Mouse (Mus musculus): ENCODE data around the gene Kcnk5.

Gene Kcnk5

DNA sequence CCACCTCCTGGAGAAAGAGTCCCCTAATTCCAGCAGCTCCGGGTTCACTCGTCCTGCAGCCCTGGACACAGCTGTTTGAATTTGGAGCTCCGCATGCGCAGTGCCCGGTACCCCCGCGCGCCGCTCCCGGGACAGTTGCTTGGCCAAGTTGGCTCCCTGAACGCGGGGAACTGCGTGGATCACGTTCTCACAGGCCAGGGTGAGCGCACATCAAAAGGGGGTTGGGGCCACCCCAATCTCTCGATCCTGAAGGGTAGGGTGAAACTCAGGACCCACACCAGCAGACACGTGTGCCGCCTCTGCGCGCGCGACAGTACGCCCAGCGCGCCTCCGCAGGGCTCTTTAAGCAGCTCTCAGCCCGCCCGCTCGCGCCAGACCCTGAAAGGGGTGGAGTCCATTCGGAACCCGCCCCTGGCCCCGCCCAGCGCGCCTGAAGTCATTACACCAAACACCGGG, at the start of gene Kcnk5:
Gene Kcnk5, minus strand, starts transcription at position 344 of the 456 bp plus-strand sequence.
- DNase-seq (ENCODE audit: low spot score) = peak; percentile 94

DNA sequence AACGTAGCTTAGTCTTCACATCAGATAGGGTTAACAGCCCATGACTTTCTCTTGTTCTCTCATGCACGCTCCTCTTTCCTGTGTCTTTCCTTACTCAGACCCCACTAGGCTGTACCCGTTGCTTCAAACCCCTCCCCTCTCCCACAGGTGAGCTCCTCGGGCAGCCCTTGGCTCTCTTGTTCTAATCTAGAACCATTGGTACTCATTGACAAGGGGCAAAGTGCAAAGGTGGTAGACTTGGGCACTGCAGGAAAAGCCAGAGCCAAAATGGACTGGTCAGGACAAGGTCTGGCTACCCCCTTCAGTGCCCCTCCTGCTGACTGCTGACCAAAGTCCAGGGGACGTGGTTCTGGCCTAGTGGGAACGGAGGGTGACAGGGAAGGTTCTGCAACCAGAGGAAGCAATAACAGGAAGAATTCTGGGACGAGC, 48.5 kb upstream of the Kcnk5 start:
- no peak for DNase-seq (ENCODE audit: low spot score)

DNA sequence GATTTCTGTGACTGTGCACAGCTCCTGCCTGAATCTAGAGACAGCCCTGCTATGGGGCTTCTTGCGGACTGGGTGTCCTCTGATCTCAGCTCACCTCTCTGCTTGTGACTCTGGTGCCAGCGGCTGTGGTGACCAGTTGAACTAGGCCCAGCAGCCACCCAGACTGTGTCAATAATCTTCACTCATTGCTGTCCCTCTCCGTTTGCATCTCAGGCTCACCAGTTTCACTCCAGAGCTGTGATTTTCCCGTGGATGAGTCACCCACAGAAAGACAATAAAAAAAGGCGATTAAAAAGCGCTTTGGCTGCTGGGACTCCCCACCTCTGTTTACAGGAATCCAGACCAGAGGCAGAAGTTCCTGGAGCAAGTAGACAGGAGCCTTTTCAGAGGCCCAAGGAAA, 47.8 kb upstream of the Kcnk5 start:
- no peak for DNase-seq (ENCODE audit: low spot score)

DNA sequence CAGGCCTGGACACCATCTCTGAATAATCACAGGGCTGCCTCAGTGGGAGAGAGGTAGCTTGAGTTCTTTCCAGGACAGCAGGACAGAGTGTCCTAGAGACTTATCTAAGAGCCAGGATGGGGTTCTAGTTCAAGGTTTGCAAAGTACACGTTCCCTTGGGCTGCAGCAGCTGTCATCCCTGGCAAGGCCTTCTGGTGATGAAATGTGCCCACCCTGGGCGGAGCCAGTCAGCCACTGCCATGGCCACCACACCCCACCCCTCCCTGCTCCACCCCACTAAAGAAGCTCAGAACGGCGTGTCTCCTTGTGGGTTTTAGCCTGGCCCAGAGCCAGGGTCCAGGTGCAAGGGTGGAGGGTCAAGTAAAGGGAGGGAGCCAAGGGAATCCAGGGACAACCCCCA, 46.7 kb upstream of the Kcnk5 start:
- DNase-seq (ENCODE audit: low spot score) = no peak

DNA sequence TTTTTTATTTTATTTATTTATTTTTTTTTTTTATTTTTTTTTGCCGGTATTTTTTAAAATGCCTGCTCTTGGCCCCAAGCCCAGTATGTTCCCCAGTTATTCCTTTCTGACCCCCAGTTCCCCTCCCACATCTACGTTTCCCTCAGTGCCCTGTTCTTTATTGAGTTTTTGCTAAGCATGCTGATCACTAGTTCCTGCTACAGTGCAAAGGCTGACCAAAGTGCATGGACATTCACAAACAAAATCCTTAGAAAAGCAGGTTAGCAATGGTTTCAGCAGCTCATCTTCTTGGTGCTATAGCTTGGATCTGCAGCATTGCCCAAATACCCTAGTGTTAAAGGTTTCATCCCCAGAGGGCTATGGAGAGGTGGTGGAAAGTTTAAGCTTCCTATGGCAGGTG, 45.4 kb upstream of the Kcnk5 start:
- no peak for DNase-seq (ENCODE audit: low spot score)

DNA sequence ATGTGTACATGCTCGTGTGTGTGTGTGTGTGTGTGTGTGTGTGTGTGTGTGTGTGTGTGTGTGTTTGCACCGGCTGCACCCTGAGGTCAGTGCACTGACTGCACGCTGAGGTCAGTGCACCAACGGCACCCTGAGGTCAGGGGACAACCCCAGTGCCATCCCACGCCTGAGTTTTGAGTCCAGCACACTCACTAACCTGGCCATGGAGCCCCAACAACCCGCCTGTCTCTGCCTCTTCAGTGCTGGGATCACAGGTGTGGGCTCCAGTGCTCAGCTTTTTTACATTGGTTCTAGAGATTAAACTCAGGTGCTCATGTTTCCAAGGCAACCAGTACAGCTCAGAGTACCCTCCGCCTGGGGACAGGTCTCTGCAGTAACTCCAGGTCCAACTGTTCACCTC, 44.9 kb upstream of the Kcnk5 start:
- no peak for DNase-seq (ENCODE audit: low spot score)

DNA sequence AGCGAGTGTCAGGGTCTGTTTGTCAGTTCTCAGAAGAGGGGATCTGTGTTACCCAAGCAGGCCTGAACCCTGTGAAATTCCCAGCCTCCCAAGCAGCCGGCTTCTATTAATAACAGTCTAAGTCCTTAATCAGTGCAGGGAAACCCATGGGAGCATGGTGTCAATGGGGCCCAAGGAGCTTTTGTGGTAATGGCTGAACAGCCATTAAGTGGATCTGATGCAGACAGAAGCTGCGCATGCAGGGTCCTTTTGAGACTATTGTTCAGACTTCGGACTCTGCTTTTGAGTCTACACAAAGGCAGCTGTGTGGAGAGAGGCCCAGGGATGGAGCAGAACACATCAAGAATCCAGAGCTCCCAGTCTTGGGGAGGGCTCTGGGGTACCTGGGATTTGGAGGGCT, 43.9 kb upstream of the Kcnk5 start:
- peak; percentile 74 for DNase-seq (ENCODE audit: low spot score)

DNA sequence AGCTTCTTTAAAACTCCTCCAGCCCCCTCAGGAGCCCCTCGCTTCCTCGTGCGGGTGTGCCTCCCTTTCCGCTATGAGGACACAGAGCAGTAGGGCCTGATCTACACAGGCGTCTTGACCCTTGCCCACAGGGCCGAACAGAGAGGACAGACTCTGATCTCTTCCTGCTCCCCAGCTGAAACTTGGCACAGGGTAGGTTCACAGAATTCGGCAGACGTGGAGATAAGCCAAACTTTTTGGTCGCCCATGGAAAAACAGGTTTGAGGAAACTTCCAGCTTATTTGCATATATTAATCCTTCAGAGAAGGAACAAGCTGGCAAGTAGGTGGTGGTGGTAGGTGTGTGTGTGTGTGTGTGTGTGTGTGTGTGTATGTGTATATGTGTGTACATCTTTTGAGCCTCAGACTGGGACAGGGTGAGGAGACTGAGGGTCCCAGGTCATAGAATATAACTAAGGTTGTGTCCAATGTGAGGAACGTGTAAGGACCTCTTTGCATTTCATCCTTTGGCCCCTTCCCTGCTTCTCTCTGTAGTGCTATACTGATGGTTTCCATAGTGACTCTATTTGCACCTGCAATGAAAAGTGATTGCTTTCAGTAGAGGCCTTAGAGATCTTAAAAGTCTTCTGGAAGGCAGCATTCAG, 43.1 kb upstream of the Kcnk5 start:
- DNase-seq (ENCODE audit: low spot score) = no peak

DNA sequence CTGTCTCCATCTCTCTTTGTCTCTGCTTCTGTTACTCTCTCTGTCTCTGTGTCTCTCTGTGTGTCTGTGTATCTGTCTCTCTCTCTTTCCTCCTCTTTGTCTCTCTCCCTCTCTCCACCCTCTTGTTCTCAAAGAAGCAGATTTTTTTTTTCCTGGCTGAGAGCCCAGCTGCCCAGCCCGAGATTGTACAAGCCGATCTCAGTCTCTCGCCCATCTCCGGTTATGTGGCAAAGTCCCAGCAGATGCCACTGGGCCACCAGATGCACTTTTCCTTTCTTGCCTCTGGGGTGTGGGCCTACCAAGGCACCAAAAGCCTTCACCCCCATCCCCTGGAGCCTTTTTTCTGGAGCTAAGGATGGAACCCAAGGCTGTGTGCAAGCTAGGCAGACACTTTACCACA, 42.6 kb upstream of the Kcnk5 start:
- no peak for DNase-seq (ENCODE audit: low spot score)

DNA sequence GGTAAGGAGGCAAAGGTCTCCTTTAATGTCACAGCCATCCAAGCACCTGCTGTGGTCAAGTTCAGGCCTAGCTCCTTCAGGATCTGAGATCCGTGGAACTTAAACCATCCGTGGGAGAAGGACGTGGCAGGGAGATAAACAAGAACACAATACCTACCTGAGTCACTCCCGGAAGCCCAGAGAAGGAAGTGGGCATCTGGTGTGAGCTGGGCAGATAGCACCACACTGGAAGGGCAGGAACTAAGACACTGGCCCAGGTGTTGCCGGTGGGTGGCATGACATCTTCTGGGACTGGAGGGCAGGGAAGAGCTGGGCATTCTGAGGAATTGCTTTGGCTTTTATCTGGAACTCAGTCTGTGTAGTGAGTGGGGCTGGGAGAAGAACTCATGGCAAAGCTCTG, 41.6 kb upstream of the Kcnk5 start:
- no peak for DNase-seq (ENCODE audit: low spot score)

DNA sequence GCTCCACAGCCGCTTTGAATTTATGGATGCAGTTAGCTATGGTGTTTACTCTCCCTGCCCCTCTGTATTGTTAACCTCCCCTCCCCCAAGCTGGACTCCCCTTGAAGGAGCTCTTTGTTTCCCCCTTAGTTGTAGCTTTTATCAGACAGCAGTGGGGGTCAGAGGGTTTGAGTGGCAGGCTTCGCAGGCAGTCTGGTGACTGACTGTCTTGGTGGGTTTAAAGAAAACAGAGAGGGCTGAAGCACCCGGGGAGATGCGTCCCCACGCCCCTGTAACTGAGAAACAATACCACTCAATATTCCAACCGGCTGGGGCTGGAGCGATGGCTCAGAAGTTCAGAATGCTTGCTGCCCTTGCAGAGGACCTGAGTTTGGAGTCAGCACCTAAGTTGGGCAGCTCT, 39.5 kb upstream of the Kcnk5 start:
- no peak for DNase-seq (ENCODE audit: low spot score)

DNA sequence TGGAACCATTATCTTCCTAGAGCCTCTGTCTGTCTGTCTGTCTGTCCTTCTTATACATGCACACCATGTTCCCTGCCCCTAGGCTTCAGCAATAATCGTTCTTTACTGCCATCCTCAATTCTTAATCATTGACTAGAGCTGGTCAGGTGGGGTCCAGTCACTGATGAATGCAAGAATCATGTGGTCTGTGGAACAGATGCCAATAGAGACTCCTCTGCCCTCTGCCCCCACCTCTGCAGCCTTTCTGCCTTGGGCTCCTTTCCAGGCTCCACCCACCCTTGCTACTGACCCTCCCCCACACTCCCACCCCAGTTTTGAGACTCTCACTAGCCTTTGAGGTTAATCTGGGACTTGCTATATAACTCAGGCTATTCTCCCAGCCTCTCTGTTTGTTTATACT, 38.2 kb upstream of the Kcnk5 start:
- no peak for DNase-seq (ENCODE audit: low spot score)

DNA sequence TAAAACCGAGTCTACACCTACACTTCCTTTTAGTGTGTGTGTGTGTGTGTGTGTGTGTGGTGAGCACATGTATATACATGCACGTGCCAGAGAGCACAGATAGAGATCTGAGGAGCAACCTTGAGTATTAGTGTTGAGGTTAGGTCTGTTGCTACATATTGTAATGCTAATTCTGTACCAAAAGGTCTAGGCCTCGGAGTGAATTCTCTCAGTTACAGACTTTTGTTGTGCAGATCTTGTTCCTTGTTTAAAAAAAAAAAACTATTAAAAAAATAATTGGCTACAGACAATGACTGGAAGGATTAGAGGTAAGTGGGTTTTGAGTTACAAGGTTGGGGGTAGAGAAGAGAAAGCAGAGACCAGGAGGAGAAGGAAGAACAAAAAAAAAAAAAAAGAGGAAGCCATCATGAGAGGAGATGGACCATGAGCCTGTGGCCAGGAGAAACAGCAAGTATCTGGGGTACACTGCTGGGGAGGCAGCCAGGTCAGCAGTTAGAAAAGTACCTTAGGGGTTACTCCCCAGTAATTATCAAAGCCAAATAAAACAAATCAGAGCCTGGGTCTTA, 35.8 kb upstream of the Kcnk5 start:
- no peak for DNase-seq (ENCODE audit: low spot score)

DNA sequence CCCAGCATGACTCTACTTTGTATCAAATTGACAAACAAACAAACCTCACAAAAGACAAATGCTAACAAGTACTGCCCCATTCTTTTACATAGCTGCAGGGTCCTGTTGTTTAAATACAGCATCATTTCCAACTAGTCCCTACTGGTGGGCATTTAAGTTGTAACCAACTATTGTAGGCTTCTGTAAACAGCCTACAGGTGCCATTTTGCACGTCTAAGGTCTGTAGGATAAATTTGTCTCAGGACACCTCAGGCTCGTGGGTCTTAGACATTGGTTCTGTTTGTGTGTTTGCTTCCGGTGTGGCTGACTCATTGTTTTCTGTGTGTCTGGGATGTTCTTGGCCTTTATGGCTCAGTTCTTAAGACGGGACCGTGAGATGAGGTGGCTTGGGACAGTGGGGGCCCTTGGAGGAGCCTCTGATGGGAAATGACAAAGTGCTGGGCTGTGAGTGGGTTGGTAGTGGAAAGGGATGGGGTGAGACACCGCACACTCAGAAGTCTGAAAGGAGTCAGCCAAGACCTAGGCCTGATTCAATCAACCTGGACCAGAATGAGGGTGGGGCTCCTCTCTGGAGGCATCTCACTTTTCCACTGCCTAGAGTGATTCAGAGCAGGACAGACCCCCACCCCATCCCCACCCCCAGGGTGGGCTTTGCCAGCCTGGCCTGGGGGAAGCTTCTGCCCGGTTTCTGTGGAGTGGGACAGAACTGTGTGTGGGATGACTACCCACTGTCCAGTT, 35.1 kb upstream of the Kcnk5 start:
- no peak for DNase-seq (ENCODE audit: low spot score)

DNA sequence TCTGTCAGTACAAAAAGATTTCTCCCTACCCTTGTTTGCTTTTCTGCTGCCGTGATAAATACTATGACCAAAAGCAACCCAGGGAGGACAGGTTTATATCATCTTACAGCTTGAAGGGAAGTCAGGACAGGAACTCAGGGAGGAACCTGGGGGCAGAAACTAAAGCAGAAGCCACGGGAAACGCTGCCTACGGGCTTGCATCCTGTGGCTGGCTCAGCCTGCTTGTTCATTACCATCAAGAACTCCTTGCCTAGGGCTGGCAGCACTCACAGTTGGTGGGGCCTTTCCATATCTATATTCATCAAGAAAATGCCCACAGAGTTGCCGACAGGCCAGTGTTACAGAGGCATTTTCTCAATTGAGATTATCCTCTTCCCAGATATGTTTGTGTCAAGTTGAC, 34.2 kb upstream of the Kcnk5 start:
- no peak for DNase-seq (ENCODE audit: low spot score)

DNA sequence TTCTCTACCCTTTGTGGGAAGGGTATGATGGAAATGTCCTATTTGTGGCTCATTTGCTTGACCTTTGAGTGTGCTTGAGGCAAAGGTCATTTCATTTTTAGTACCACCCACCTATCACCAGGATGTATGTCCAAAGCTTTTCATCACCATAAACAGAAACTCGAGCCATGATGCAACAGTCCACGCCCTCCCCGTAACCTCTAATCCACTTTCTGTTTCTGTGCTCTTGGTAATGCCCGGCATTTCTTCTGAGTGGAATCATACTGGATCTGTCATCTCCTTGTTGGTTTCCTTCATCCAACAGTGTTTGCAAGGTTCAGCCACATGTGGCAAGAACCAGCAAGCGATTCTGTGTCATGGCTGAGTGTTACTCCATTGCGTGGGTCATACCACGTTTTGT, 32.5 kb upstream of the Kcnk5 start:
- no peak for DNase-seq (ENCODE audit: low spot score)

DNA sequence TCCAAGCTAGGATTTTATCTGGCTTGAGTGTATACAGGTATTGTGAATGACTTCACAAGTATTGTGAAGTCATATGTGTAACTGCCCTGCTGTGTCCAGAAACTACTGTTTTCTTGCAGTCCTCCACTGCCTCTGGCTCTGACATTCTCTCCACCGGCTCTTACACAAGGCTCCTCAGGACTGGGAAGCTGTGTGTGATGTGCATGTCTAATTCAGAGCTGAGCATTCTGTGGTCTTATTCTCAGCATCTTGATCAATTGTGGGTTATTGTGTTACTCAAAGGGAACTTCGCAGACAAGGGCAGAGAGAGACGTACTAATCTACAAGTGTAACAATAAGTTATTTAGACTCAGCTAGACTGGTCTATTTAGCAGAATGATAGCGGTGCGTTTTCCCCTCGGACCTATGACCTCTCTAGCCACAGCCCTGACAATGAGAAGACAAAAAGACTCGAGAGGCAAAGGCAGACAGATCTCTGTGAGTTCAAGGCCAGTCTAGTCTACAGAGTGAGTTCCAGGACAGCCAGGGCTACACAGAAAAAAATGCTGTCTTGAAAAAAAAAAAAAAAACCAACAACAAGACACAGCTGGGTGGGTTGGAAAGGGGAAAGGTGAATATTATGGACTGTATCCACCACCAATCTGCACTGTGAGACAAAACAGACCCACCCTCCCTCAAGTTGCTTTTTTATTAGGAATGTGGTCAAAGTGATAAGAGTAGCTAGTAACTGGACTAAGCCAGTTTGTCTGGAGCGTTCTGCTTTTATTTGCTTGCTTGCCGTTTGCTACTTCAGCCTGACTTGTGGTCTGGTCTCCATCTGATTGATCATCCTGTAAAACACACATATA, 30.4 kb upstream of the Kcnk5 start:
- peak; percentile 44 for DNase-seq (ENCODE audit: low spot score)

DNA sequence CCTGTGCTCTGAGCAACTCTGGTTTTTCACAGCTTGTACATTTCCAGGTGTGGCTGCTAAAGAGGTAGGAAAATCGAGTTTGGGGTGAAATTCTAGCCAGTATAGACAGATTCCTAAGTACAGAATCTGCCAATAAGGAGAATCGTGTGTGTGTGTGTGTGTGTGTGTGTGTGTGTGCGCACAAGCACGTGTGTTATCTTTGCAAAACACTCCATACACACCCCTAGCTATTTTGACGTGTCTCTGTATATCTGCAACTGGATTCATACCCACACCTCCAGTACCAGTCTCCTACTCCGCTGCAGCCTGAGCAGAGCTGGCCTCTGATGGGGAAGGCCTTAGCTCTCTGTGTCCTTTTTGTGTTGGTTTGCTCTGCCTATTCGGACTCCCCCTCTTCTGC, 28.3 kb upstream of the Kcnk5 start:
- no peak for DNase-seq (ENCODE audit: low spot score)

DNA sequence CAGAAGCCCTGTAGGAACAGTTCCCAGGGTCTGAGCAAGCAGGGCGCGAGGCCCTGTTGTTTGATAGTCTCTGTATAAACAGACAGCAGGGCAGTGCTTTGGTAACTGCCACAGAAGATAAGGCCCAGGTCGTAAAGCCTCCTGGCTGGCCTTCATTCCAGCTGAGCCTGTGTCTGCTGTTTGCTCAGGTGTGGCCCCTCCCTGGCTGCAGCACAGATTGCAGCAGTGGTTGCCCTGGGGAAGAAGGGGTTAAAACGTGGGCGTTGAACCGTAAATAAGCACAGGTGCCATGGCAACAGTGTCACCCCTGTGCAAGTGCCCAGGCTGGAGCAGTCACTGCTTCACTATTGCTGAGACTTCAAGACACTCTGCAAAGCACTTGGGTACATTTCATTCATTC, 26.8 kb upstream of the Kcnk5 start:
- peak; percentile 61 for DNase-seq (ENCODE audit: low spot score)

DNA sequence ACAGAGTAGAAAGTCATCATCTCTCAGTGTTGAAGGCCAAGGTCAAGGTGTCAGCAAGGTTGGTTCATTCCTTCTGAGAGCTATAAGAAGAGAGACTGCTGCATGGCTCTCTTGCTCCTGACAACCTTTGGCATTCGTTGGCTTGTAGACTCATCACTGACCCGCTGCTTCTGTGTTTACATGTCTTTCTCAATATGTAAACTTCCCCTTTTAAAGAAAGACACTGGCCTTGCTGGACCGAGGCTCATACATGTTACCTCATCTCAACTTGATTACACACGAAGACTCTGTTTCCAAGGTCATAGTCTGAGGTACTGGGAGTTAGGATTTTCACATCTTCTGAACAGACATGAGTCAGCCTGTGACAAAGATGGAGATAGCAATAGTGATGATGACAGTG, 24.1 kb upstream of the Kcnk5 start:
- no peak for DNase-seq (ENCODE audit: low spot score)

DNA sequence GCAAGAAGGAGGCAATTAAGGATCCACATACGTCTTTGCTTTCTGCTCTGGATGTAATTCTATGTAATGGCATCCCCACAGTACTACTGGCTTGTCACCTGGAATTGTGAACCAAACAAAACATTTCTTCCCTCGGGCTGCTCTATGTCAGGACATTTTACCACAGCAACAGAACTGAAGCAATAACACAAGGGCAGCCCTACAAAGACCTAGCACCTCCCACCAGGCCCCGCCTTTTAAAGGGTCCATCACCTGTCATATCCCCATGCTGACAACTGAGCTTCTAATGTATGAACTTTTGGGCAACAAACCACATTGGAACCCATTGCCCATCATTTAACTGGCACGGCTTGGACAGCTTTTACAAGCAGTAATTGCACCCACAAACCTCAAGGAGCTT, 21.7 kb upstream of the Kcnk5 start:
- DNase-seq (ENCODE audit: low spot score) = no peak

DNA sequence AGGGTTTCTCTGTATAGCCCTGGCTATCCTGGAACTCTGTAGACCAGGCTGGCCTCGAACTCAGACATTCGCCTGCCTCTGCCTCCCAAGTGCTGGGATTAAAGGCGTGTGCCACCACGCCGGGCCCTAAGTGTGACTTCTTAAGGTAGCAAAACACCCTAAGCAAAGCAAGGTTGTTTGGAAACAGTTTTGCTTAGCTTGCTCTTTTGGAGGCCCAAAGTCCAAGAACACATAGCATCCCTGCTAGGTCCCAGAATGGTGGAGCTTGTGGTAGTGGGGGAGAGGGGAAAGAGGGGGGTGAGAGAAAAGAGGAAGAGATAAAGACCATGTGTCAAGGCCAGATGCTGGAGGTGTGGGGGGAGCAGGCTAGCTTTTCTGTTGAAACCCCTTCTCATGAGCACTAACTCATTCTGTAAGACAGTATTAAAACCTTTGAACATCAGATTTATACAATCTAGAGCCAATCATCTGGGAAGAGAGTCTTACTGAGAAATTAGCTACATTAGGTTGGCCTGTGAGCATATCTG, 21.1 kb upstream of the Kcnk5 start:
- DNase-seq (ENCODE audit: low spot score) = no peak

All from embryo, embryonic 10 days (tissue).